Mouse (Mus musculus): ENCODE measurements around the gene Cd6.
A peak's percentile ranks its signal among the peaks of the same experiment; 100 is the strongest.

Gene Cd6

GRCm38 (mm10) chr19:10839010-10839892 is 9.4 kb upstream of the Cd6 start, which contains the start of gene Slc15a3:
Gene Slc15a3, plus strand, starts transcription at chr19:10839727.
- no peak for DNase-seq (ENCODE audit: low spot score in 2 of 2)

GRCm38 (mm10) chr19:10835671-10836070 is 5.8 kb upstream of the Cd6 start:
- no peak for DNase-seq (ENCODE audit: low spot score in 2 of 2)

GRCm38 (mm10) chr19:10833611-10834010 is 3.8 kb upstream of the Cd6 start:
- DNase-seq (ENCODE audit: low spot score in 2 of 2), result no peak

- no peak for DNase-seq (ENCODE audit: low spot score in 2 of 2)
Measured at GRCm38 (mm10) chr19:10832030-10832429, 2.2 kb upstream of the Cd6 start.

- peak; percentile 45 to 64 for DNase-seq (ENCODE audit: low spot score in 2 of 2)
Measured at GRCm38 (mm10) chr19:10831424-10831823, 1.6 kb upstream of the Cd6 start.

- no peak for DNase-seq (ENCODE audit: low spot score in 2 of 2)
Measured at GRCm38 (mm10) chr19:10828321-10828720, 1.5 kb downstream of the Cd6 start.

- DNase-seq (ENCODE audit: low spot score in 2 of 2), result no peak
Measured at GRCm38 (mm10) chr19:10824061-10824460, 5.8 kb downstream of the Cd6 start.

- no peak for DNase-seq (ENCODE audit: low spot score in 2 of 2)
Measured at GRCm38 (mm10) chr19:10822534-10822933, 7.3 kb downstream of the Cd6 start.

GRCm38 (mm10) chr19:10821319-10821718 is 8.5 kb downstream of the Cd6 start:
- no peak for DNase-seq (ENCODE audit: low spot score in 2 of 2)

GRCm38 (mm10) chr19:10818217-10818946 is 11.5 kb downstream of the Cd6 start:
- no peak for DNase-seq (ENCODE audit: low spot score in 2 of 2)

GRCm38 (mm10) chr19:10816462-10816861 is 13.4 kb downstream of the Cd6 start:
- no peak for DNase-seq (ENCODE audit: low spot score in 2 of 2)

- no peak for DNase-seq (ENCODE audit: low spot score in 2 of 2)
Measured at GRCm38 (mm10) chr19:10815871-10816270, 14.0 kb downstream of the Cd6 start.

- DNase-seq (ENCODE audit: low spot score in 2 of 2), result no peak
Measured at GRCm38 (mm10) chr19:10813905-10814304, 16.0 kb downstream of the Cd6 start.

- DNase-seq (ENCODE audit: low spot score in 2 of 2), result no peak
Measured at GRCm38 (mm10) chr19:10813039-10813438, 16.8 kb downstream of the Cd6 start.

- DNase-seq (ENCODE audit: low spot score in 2 of 2), result no peak
Measured at GRCm38 (mm10) chr19:10811471-10811870, 18.4 kb downstream of the Cd6 start.

- DNase-seq (ENCODE audit: low spot score in 2 of 2), result no peak
Measured at GRCm38 (mm10) chr19:10810176-10810492, 19.7 kb downstream of the Cd6 start.

GRCm38 (mm10) chr19:10809428-10810175 is 20.3 kb downstream of the Cd6 start:
- DNase-seq (ENCODE audit: low spot score in 2 of 2), result no peak

GRCm38 (mm10) chr19:10808524-10809233 is 21.2 kb downstream of the Cd6 start:
- DNase-seq (ENCODE audit: low spot score in 2 of 2), result no peak

- DNase-seq (ENCODE audit: low spot score in 2 of 2), result no peak
Measured at GRCm38 (mm10) chr19:10805661-10806285, 24.1 kb downstream of the Cd6 start.

GRCm38 (mm10) chr19:10804850-10805660 is 24.8 kb downstream of the Cd6 start:
- no peak for DNase-seq (ENCODE audit: low spot score in 2 of 2)

All from spleen, postnatal 14 days (tissue).